Mouse (Mus musculus) heart, postnatal 4 days (tissue): Measurements from ENCODE around the gene Shb. TPM values are rescaled to one million over a fixed set of nuclear protein-coding genes. Genes with fewer than 3 reads are reported as not detected.

Source experiments
- DNase-seq: peaks from one replicate; pipeline ENCODE4 v3.0.0; 2021
- total RNA-seq, 2 experiments: library from RNA; stranded (reverse); gene quantifications; 2 replicates each; pipeline ENCODE4 v1.2.3; 2021

Shb gene
- total RNA-seq, 2 experiments from 2014 or later: 69.3 to 70.9 TPM

DNA sequence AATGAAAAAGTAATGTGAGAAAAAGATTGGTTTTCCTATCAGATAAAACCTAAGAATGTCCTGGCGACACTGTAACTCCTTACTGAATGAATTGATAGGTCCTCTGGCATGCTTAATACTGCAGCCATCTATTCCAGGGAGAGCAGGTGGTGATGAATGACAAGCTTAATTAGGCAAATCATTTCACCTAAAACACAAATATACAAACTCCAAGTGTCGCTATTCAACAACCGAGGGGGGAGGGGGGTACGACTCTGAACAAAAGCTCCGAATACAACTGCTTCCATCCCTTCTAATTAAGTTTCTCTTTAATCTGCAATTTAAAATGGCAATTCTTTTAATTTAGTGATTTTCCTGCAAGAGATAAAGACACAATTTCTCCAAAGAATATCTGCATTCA, 83.3 kb downstream of the Shb start:
- no peak for DNase-seq

DNA sequence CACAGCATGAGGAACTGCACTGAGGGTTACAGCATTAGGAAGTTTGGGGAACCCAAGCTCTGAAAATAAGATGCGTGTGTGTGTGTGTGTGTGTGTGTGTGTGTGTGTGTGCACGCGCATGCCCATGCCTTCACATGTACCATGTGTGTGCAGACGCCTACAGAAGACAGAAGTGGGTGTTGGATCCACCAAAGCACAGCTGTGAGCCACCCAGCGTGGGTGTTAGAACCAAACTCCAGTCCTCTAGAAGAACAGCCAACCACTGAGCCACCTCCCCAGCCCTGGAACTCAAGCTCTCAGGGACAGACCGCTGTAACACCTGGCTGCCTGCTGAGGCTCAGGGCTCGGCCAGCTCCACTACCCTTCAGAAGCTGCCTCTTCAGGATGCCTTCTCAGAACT, 83.8 kb downstream of the Shb start:
- no peak for DNase-seq

DNA sequence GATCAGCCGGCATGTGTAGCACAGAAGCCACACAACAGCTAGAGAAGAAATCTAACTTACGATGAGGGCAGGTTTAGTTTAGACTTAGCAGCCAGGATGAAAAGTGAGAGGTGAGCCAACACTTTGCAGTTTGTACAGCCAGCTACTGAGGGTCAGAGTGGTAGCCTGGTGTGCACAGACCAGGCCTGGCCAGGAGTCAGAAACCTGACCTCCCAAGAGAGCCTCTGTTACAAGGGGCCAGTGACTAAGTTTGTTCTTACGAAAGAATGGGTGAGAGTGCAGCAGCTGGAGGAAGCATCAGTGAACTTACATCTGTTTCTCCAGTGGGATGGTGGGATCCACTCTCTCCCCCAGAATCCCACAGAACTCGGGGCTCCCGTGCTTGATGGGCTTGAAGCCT, 85.1 kb downstream of the Shb start:
- DNase-seq: no peak

DNA sequence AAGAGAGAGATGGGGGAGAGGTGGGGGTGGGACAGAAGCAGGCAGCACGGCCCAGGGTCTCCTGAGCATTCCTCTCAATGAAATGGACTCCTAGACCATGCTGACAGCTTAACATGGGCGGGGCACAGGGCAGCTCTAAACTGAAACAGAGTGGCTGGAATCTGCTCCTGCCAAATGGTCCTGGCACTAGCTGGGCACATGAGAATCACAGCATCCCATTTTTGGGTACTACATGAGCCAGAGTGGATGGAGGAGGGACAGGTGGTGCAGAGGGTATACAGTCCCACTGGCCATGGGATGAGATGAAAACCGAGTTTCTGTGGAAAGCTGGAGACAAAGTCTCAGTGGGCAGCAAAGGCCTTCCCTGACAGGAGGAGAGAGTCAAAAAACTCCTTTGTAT, 87.0 kb downstream of the Shb start:
- no peak for DNase-seq

DNA sequence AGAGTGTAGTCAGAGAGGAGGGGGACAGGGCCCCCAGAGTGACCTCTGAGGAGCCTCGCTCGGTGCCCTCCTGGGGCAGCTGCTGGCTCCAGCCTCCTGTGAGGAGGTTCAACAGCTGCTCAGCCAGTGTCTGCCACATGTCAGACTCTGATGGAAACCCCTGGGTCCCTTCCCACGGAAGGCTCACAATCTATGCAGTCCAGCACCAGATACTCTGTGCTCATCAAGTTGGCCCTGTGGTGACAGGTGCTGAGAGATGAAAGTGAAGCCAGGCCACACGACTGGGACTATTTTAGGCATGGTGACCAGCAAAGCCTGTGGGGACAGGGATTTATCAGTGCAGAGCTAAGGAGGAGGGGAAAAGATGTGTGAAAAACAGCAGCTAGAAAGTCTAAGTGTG, 87.5 kb downstream of the Shb start:
- peak; percentile 45 for DNase-seq

DNA sequence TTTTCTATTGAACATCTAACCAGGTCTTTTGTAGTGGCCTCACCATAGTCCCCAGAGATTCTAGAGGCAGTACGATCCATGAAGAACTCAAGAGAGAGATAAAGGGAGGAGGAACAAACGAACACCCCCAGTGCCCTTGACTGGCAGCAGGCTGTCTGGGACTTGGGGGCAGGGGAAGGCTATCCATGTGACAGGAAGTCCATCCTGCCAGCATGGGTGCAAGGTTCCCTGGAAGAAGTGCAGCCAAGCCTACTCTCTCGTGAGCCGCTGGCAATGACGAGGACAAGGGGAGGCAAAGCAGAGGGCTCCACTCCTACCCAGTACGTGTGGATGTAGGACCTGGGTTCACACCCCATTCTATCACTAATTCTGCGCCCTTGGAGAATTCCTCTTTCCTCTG, 88.6 kb downstream of the Shb start:
- no peak for DNase-seq

DNA sequence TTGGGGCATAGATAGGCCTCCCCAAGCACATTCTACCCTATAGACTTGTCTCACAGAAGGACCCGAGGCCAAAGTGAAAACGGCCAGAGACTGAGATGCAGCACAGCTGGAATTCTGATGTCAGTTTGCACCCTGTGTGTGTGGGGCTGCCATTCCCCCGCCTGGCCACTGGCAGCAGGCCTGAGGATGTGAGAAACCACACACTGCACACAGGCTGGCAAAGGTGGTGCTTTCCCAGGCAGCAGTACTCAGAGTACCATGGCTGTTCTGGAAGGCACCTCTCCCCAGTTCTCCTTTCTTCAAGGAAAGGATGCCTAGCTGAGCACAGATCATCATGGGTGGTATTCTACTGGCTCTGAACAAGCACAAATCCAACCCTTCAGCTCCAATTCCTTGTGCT, 90.0 kb downstream of the Shb start:
- no peak for DNase-seq

DNA sequence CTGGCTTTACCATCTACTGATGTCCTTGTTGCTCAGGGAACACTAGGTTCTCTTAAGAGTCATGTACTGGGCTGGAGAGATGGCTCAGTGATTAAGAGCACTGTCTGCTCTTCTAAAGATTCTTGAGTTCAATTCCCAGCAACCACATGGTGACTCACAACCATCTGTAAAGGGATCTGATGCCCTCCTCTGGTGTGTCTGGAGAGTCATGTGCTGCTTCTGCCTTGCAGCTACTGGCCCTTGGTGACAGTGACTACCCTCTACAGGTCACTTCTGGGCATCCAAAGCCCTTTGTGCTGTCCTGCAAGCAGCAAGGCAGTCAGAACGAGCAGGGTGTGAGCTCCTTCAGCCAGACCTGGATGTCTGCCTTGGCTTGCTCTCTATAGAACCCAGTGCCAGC, 90.5 kb downstream of the Shb start:
- no peak for DNase-seq

DNA sequence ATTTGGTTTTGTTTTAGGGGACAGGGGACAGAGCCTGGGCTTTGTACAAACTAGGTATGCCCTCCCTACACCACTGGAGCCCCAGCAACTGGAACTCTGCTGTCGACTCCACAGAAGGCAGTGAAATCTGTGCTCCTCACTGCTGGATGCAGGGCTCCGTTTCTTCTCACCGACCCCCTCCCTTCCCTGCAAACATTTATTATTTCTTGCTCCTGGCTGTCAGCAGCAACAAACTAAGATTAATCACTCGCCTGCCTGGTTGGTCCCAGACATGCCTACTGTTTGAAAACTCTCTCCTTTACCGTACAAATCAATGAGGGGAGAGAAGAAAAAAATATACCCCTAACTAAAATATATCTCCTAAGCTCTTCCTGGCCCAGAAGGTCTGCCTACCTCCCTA, 93.0 kb downstream of the Shb start:
- no peak for DNase-seq

DNA sequence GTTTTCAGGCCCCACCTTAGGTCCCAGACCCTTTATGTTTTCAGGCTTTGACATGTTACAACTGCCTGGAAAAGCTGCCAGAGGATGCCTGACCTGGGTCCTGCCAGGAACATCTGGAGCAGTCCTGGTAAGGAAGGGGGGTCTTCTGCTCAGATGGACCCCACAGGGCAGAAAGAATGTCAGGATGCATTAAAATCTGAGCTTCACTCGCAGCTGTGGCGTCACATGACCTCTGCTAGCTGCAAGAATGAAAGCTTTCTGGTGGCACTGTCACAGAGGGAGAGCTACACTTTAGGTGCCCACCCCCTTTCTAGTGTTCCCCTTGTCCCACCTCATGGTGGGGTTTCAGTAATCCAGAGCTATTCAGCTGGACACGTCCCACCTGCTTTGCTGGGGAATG, 95.3 kb downstream of the Shb start:
- no peak for DNase-seq

DNA sequence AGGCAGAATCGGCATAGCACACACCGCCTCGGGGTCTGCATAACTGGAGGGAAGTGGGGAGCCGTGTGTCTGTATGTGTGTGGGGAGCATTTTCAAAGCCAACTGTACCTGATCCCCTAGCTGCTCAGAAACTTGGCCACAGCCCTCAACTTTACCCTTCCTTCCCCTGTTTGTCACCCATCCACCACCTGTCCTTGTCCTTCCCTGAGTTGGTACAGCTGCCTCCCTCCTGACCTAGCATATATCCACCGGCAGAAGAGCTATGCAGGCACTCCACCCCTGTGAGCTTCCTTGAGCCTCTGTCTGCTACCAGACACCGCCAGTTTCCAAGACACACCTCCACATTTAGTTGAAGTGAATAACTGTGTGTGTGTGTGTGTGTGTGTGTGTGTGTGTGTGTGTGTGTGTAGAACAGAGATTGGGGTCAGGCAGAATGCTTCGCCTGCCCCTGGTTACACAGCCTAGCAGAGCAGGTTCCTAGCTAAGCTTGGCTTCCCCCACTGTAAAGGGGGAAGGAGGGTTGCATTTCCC, 95.8 kb downstream of the Shb start:
- DNase-seq: no peak

DNA sequence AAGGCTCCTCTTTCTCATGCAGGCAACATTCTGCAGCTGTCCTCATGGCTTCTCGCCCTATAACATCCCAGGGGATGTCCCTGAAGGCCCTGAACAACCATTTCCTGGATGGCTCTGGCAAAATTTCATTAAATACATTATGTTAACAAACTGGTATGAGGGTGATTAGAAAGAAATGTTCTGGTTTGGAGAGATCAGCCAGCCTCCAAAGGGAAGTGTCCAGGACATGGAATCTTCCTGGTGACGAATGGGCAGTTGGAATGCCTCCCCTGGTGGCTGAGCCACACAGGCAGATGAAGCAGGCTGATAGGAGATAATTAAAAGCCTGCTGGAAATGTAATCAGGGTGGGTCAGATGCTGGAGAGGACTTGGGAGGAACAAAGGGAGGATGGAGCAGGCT, 96.4 kb downstream of the Shb start:
- peak; percentile 60 for DNase-seq

DNA sequence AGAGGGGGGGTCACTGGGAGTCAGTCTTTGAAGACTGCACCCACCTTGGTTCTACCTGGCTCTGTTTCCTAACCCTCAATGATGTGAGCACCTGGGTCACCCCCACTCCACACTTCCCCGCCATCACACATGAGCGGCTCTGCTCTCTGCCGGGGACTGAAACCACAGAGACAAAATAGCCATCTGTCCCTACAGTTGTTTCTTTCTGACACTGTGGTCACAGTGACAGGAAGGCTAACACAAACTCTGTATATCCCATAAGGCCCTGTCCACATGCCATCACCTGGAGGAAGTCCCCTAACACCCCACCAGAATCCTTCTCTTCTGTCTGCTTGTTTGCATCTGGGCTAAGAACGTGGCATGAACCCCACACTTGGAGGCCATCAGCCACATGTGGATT, 97.6 kb downstream of the Shb start:
- DNase-seq: no peak

DNA sequence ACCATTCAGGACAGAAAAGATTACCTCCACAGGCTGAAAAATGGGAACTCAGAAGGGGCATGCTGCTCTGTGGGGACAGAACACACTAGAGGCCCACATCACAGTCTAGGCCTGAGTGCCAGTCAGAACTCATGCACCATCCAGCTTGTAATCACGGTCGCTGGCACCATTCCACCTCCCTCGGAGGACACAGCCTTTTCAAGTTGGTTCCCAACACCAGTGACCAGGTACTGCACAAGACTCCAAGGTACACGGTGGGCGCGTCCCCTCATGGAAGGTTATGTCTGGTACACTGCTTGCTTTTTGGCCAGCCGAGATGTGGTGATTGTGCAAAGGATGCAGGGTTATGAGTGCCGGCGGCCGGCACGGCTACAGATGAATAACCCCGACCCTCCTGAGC, 98.2 kb downstream of the Shb start:
- peak; percentile 55 for DNase-seq

DNA sequence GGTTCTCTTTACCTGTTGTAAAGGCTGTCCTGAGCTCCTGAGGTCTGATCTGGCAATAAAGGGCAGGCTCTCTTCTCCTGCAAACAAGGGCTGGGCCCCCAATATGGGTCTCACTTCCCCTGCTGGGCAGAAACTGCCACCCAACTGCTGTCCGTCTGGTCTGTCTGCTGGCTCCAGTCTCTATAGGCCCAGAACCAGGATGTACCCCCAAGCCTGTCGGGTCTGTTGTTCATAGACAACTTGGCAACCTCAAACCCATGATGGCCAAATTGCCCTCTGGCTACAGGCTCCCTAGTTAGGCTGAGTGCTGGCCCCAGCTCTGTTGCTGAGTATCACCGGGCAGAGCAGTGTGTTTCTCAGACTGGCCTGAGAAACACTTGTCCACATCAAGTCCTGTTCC, 100.5 kb downstream of the Shb start:
- no peak for DNase-seq

DNA sequence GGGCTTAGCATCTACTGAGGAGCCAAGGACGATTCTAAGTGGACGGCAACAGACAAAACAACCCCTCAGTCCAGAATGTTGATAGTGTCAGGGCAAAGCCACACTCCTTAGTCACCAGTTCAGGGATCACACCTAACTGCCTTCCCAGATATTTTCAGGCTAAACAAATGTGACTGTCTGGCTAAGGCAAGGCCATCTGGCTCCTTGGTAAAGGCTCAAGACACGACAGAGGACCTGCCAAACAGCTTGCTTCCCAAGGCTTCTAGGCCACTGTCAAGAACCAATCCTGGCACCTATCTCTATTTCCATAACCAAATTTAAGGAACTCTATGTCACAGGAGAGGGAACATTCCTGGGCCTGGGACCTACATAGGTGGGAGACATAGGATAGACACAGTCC, 101.0 kb downstream of the Shb start:
- DNase-seq: no peak

DNA sequence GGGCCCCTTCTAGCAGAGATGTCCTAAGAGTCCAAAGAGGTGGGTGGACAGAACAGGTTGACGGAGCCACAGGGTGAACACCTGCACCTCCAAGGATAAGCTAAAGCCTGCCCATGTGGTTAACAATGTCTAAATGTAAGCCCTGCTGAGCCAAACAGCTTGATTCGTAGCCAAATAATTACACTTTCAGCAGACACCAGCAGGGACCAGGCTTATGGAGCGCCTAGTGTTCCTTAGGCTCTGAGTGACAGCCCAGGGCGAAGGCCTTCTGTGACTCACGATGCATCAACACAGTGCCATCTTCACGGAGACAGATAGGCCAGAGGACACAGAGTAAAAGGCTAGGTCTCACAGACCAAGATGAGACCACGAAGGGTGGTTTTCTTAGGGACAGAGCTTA, 102.8 kb downstream of the Shb start:
- DNase-seq: no peak

DNA sequence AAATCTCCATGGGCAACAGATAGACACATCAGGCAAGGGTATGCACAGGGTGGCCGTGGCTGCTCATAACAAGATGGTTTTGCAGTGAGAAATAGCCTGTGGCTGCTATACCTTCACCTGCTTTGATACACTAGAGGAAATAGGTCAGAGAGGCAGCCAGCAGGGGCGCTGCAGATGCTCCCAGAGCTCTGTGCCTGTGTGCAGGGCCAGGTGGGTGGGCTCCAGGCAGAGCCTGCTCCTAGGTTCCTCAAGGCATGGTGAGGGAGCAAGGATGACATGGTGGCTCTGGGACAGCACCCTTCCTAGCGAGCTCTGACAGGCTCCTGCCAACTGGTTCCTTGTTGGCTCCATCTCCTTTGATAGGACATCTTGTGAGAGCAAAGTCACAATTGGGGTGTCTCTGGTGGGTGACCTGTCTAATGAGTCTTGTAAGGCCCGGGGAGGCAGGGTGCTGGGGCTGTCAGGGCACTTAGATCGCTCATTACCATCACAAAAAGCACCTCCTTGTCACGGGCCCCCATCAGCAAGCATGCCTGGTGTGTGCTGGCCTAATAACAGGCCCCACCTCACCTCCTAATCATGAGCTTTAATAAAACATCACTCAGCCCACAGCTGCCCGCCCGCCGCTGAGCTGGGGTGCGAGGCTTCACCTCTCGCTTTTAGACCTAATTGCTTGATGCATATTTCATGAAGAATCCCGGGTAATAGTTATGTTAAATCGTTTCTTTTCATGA, 105.4 kb downstream of the Shb start:
- peak; percentile 38 for DNase-seq

DNA sequence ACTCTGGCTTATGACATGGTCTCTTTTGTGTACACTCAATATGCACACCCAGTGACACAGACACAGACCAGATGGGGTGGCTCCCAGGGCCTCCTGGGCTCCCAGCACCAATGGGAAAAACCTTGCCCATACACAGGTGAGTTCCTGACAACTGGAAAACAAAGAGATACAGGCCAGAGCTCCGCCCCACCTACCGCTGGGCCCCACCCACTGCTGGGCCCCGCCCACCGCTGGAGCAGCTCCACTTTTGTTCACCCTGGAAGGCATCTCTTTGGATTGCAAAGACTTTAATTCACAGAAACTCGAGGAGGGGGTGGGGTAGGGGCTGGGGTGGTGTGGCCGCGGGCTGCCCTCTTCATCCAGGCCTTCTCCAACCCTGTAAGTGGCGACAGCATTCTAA, 108.9 kb downstream of the Shb start:
- no peak for DNase-seq

DNA sequence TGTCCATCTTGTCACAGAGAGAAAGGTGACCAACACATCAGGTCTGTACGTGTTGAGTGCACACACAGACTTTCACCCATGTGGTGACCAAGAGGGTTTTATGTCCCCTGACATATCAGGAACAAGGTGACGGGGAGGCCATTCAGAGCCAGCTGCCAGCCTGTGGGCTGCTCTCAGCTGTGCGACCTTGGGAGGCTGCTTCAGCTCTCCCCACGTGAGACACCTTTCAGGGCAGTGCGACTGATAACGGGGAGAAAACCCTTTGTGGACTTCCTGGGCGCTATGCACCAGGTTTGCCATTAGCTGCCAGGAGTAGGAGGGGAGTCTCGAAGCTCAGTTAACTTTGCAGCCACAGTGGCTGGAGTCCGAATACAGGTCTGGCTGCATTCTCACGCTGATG, 109.6 kb downstream of the Shb start:
- DNase-seq: peak; percentile 31

DNA sequence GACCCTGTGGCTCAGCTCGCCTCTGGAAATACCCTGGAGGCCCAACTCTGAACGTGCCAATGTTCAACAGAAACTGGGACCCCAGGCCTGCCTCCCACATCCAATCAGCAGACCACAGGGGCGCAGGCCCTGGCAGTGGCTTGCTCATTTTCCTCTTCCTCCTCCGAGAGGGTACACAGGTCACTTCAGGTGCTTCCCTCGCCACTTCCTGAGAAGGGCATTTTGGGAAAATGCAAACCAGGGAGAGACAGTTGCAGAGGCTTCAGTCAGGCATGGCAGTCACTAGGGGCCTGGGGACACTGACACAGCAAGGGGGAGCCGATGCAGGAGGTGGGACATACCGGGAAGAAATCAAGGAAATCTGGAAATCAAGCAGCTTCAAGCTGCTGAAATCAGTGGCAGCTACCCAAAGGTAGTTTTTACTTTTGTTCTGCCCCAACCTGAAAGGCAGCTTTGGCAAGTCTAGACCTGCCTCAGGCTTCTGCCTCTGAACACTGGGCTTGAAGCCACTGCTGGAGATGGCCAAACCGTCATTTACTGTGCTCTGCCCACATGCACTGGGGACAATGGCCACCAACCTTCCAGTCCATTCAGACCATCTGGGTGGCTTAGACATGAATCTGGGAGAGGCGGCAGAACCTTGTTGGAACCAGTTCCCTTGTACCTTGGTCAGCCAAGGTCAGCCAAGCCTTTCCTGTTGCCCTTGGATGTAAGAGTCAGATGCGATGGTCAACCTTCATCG, 110.6 kb downstream of the Shb start:
- DNase-seq: no peak

DNA sequence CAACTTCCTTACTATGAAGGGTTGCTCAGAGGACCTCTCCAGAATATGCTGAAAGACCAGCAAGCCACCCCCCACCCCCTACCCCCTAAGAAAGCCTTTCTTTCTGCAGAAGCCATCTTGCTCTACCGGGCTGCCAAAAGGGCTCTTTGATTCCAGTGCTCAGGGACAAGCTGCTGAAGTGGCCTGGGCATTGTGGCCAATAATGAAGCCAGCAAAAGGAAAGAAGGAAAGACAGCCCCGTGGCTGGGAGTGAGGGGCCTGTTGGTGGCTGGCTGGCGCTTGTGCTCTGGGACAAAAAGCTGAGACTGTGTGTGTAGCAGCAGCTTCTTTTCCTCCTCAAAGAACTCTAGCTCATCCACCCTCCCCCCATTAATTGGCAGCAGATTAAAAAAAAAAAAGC, 111.5 kb downstream of the Shb start:
- no peak for DNase-seq

DNA sequence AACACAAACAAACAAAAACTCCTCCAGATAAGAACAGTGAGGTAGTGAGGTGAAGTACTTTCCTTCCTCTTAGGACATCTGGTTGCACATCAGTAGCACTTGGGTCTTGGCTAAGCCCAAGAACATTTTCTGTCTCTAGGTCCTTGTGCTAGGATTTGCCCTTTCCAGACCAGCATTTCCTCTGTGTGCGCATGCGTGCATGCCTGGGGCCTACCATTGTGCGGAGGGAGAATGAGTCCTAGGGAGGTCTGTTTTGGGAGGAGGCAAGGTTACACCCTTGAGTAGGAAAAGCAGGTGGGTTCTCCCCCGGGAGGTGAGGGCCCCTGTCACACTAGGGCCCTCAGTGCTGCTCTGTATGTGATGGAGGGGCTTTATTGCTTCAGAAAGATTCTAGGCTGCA, 113.2 kb downstream of the Shb start:
- no peak for DNase-seq

DNA sequence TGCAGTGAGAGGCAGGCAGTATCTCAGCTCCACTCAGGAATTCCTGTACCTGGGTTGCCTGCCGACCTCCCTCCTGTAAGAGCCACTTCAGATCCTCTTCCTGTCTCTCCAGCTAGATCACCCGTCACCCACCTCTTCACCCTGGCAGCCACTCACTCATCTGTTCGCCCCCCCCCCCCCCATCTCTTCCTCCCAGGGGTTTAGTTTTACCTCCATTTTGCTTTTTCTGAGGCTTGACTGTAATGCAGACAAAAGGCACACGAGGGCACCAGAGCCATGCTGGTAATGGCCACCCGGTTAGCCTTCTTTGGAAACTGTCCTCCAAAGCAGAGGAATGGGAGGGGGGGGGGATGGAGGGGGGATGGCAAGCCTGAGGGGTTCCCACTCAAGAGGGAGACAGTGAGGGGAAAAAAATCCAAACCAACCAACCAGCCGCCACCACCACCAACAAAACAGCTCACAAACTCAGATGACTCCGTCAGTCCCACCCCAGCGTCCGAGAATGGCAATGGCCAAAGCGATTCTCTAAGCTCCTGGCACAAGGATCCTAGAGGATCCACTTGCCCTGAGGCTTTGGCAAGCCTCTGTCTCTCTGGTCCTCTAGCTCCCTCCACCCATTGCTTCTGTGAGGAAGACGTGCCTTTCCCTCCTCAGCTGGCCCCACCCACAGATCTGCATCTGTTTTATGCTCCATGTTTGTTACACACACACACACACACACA, 113.9 kb downstream of the Shb start:
- peak; percentile 75 for DNase-seq
